ENCODE assay signal across 8 mouse cellular contexts in the genomic region with DNA sequence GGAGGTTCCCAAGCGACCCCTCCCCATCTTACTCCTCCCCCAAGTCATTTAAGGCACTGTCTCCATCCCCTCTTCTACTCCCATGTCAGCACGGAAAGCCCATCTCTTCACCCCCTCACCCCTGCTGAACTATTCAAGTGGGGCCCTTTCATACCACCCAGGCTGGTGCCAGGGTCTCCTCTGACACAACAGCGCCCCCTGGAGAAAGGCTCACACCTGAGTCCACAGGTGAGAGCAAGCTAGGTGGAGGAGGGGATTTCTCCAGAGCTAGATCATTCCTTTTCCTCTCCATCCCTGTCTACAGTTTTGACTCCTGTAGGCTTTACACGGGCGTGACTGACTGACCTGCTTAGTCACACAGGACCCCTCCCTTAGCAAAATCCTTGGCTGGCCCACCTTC.
A peak's percentile ranks its signal among the peaks of the same experiment; 100 is the strongest.
DNase-seq lines count a peak whose midpoint lies in the region; ATAC-seq and TF ChIP-seq lines count a peak whose summit lies in the region.
"Had no signal": no experiment of that assay in that cellular context is flagged by ENCODE, and none has a peak within 500 bp of the region (broad histone marks: within the 10 kb centered on the region; RNA-seq: fewer than 3 reads in every experiment).

No protein-coding gene starts in this region.

- peak; percentile 50 for TF ChIP-seq CTCF in liver, adult 2 months (IDR thresholded peaks at IDR 0.05; ENCODE audit: low read depth, low read length)

- no peak for ATAC-seq in liver, embryonic 12.5 days
- ATAC-seq in lung, embryonic 15.5 days (ENCODE audit: borderline replicate concordance, extremely low read depth, low FRiP score, low TSS enrichment) = 0 out of 2 replicates have a peak, but pooled peaks have one; percentile 2

- peaks cover 7% of the 10 kb centered on the region; the same call in 1 of the 2 replicates for H3K4me1 ChIP-seq in liver, adult 2 months (ENCODE audit: control insufficient read depth, insufficient read depth, low read length)
- H3K4me1 ChIP-seq in liver, embryonic 12.5 days = no peaks in the 10 kb centered on the region
- H3K4me1 ChIP-seq in lung, embryonic 15.5 days = peaks cover 54% of the 10 kb centered on the region

- no peak overlapping the region for H3K4me2 ChIP-seq in liver, embryonic 12.5 days
- no peak overlapping the region for H3K4me2 ChIP-seq in lung, embryonic 15.5 days
- H3K4me2 ChIP-seq: limb, embryonic 15.5 days had no signal

- no peak overlapping the region for H3K4me3 ChIP-seq in liver, adult 2 months (ENCODE audit: insufficient read depth, low read depth, low read length)
- H3K4me3 ChIP-seq in liver, embryonic 12.5 days = no peak overlapping the region
- no peak overlapping the region for H3K4me3 ChIP-seq in lung, embryonic 15.5 days
- H3K4me3 ChIP-seq: limb, embryonic 15.5 days had no signal

- intact Hi-C loops in heart, postnatal 14 days (cut with DNase I) = loop anchor here (5.0 kb wide), 2 partner anchors 36 to 51 kb away; no protein-coding TSS in a partner anchor

- H3K9ac ChIP-seq in liver, adult 2 months (ENCODE audit: low read depth, low read length) = no peak overlapping the region
- H3K9ac ChIP-seq in liver, embryonic 12.5 days = no peak overlapping the region
- H3K9ac ChIP-seq in lung, embryonic 15.5 days = no peak overlapping the region
- H3K9ac ChIP-seq: limb, embryonic 15.5 days had no signal

- H3K79me2 ChIP-seq in liver, adult 2 months (ENCODE audit: control insufficient read depth, insufficient read depth, low read length) = no peaks in the 10 kb centered on the region

- peak overlapping the region; percentile 59 for H3K27ac ChIP-seq in liver, adult 2 months (replicated peaks; ENCODE audit: insufficient read depth, low read depth, low read length)
- no peak overlapping the region for H3K27ac ChIP-seq in liver, embryonic 12.5 days
- H3K27ac ChIP-seq in lung, embryonic 15.5 days = peak overlapping the region; percentile 73
- H3K27ac ChIP-seq: limb, embryonic 15.5 days had no signal

- no peak for DNase-seq in liver, adult 2 months (ENCODE audit: extremely low read depth, low read depth, low spot score)
- DNase-seq in heart, postnatal 14 days = peak; percentile 39 to 51
- DNase-seq in thymus, postnatal 0 days (ENCODE audit: low spot score) = peak; percentile 59
- no peak for DNase-seq in neural tube, embryonic 10.5 days (ENCODE audit: extremely low spot score, low spot score)
- no peak for DNase-seq in urinary bladder, postnatal 14 days (ENCODE audit: low spot score)

- no peak for TF ChIP-seq POLR2A in liver, adult 2 months (IDR thresholded peaks at IDR 0.05; ENCODE audit: extremely low read depth, insufficient read depth, low read length)

- no peaks in the 10 kb centered on the region for H3K36me3 ChIP-seq in liver, adult 2 months (ENCODE audit: control insufficient read depth, insufficient read depth, low read length)
- no peaks in the 10 kb centered on the region for H3K36me3 ChIP-seq in liver, embryonic 12.5 days
- H3K36me3 ChIP-seq in lung, embryonic 15.5 days = no peaks in the 10 kb centered on the region
- H3K36me3 ChIP-seq: limb, embryonic 15.5 days had no signal

- WGBS in liver, adult 2 months = 43% methylated on average over 5 of the region's 5 CpGs
- WGBS in liver, embryonic 12.5 days (ENCODE audit: insufficient replicate concordance) = 30% methylated on average over 5 of the region's 5 CpGs
- 36% methylated on average over 5 of the region's 5 CpGs for WGBS in lung, embryonic 15.5 days

- no peaks in the 10 kb centered on the region for H3K27me3 ChIP-seq in liver, adult 2 months (ENCODE audit: control insufficient read depth, insufficient read depth, low read length)
- peaks cover under 1% of the 10 kb centered on the region; the same call in 1 of the 2 replicates for H3K27me3 ChIP-seq in liver, embryonic 12.5 days (replicated peaks)
- H3K27me3 ChIP-seq in lung, embryonic 15.5 days = no peaks in the 10 kb centered on the region
- H3K27me3 ChIP-seq: limb, embryonic 15.5 days had no signal

- no peaks in the 10 kb centered on the region for H3K9me3 ChIP-seq in liver, embryonic 12.5 days (replicated peaks)
- no peaks in the 10 kb centered on the region for H3K9me3 ChIP-seq in lung, embryonic 15.5 days
- H3K9me3 ChIP-seq: limb, embryonic 15.5 days had no signal

Comparison
In these comparisons a context has a peak if more than half of its experiments do, and no peak if none do; other contexts are left out.
1. DNase-seq: peak in heart, postnatal 14 days (2 of 2) and thymus, postnatal 0 days (single experiment); none in liver, adult 2 months (single experiment), neural tube, embryonic 10.5 days (single experiment) and urinary bladder, postnatal 14 days (single experiment).